Mouse (Mus musculus) heart, adult 2 months (tissue): ENCODE data around the gene Creb3l2. TPM values are rescaled to one million over a fixed set of nuclear protein-coding genes. Genes with fewer than 3 reads are reported as not detected.

Experiments used
- DNase-seq, 2 experiments: peaks; one replicate each; pipeline ENCODE4 v3.0.0; 2021
- H3K27ac ChIP-seq: fragments of 200-600 bp; 2 replicates; pipeline ENCODE4 v1.8.1; 2022
- H3K27me3 ChIP-seq: fragments of 200-500 bp; 2 replicates; pipeline ENCODE4 v1.6.1; 2012; ENCODE audit warnings: mild to moderate bottlenecking, low read length, inconsistent platforms, mixed read lengths; ENCODE audit not compliant: control insufficient read depth, insufficient read depth
- H3K36me3 ChIP-seq: fragments of 200-500 bp; 2 replicates; pipeline ENCODE4 v1.6.1; 2012; ENCODE audit warnings: low read length, inconsistent platforms; ENCODE audit not compliant: control insufficient read depth, insufficient read depth
- H3K4me1 ChIP-seq: fragments of 200-500 bp; 2 replicates; pipeline ENCODE4 v1.6.1; 2011; ENCODE audit warnings: low read length; ENCODE audit not compliant: control insufficient read depth, insufficient read depth
- H3K4me3 ChIP-seq: fragments of 200-600 bp; 2 replicates; pipeline ENCODE4 v1.8.1; 2022
- H3K79me2 ChIP-seq: fragments of 200-500 bp; replicated peaks from 2 replicates; pipeline ENCODE4 v1.6.1; 2012; ENCODE audit warnings: mild to moderate bottlenecking, inconsistent platforms, low read length, moderate library complexity, mixed read lengths; ENCODE audit not compliant: control insufficient read depth, insufficient read depth
- H3K9ac ChIP-seq: fragments of 200-500 bp; 2 replicates; pipeline ENCODE4 v1.6.1; 2012; ENCODE audit warnings: low read depth, mild to moderate bottlenecking, control low read depth, inconsistent platforms, low read length, mixed read lengths
- CTCF ChIP-seq: fragments of 200-600 bp; IDR thresholded peaks from 2 replicates; pipeline ENCODE4 v1.8.1; 2022; ENCODE audit warnings: antibody characterized with exemption, mild to moderate bottlenecking, moderate library complexity
- EP300 ChIP-seq: fragments of 200-500 bp; IDR thresholded peaks from 2 replicates; pipeline ENCODE4 v1.6.1; 2011; ENCODE audit warnings: low read depth, low read length, control low read depth; ENCODE audit not compliant: insufficient read depth
- POLR2A ChIP-seq: fragments of 200-500 bp; IDR thresholded peaks from 2 replicates; pipeline ENCODE4 v1.6.1; 2011; ENCODE audit warnings: mild to moderate bottlenecking, low read depth, low read length, control low read depth; ENCODE audit not compliant: insufficient read depth
- WGBS: fragments of 180-500 bp; shearing (Covaris S2); methylation state at CpG from one replicate; pipeline ENCODE4 v1.1.7; 2018; 5-methylcytosine and 5-hydroxymethylcytosine counted together
- intact Hi-C: fragments of 180-260 bp; cut with DNase I; formaldehyde crosslinking; loops from one replicate; pipeline ENCODE4 v1.15.1; 2025
- polyA plus RNA-seq: library from polyadenylated mRNA; depleted of rRNA; stranded (reverse); fragments of >200 nt; gene quantifications from 2 replicates; pipeline ENCODE4 v1.2.3, GENCODE M21; 2012
- total RNA-seq, 2 experiments: library from RNA; stranded (reverse); gene quantifications; 2 replicates each; pipeline ENCODE4 v1.2.3; 2021

Creb3l2 gene
- total and polyA plus RNA-seq, 3 experiments = 16.7 to 26.5 (median 20.5) TPM

GRCm38 (mm10) chr6:37306616-37307015 is 135.3 kb downstream of the Creb3l2 start:
- Histone ChIP-seq H3K4me1 (no peaks in the 10 kb centered on the region), H3K27ac (no peak overlapping the region), H3K4me3 (no peak overlapping the region), H3K9ac (no peak overlapping the region), H3K27me3 (no peaks in the 10 kb centered on the region), H3K36me3 (no peaks in the 10 kb centered on the region), H3K79me2 (no peaks in the 10 kb centered on the region)
- no peak for TF ChIP-seq CTCF
- no peak for TF ChIP-seq EP300
- TF ChIP-seq POLR2A = no peak
- WGBS = 86% methylated on average over 1 of the region's 1 CpGs
- DNase-seq = no peak
- intact Hi-C loops = no loop called here

- no peak overlapping the region for H3K27ac ChIP-seq
- no peak overlapping the region for H3K4me3 ChIP-seq
- intact Hi-C loops = no loop called here
- no peak overlapping the region for H3K9ac ChIP-seq
- H3K4me1 ChIP-seq = no peaks in the 10 kb centered on the region
- WGBS = 28% methylated on average over 13 of the region's 13 CpGs
- H3K79me2 ChIP-seq = no peaks in the 10 kb centered on the region
- peaks cover 11% of the 10 kb centered on the region for H3K27me3 ChIP-seq
- no peak for DNase-seq
- TF ChIP-seq POLR2A = no peak
- TF ChIP-seq EP300 = no peak
- TF ChIP-seq CTCF = no peak
- no peaks in the 10 kb centered on the region for H3K36me3 ChIP-seq
Measured at GRCm38 (mm10) chr6:37300492-37300891, 141.5 kb downstream of the Creb3l2 start.

GRCm38 (mm10) chr6:37299562-37300390 is 142.2 kb downstream of the Creb3l2 start, which contains the start of gene Dgki:
Dgki (minus strand) TSS chr6:37300184.
- Histone ChIP-seq H3K27me3 (peaks cover 11% of the 10 kb centered on the region), H3K4me1 (no peaks in the 10 kb centered on the region), H3K79me2 (no peaks in the 10 kb centered on the region), H3K4me3 (peak within 1 kb of the TSS; percentile 31), H3K36me3 (no peaks in the 10 kb centered on the region), H3K9ac (peak within 1 kb of the TSS; percentile 46; the same call in 1 of the 2 replicates), H3K27ac (no peak within 1 kb of the TSS)
- peak; percentile 9 to 30 for DNase-seq
- WGBS = 2% methylated on average over 59 of the region's 65 CpGs
- intact Hi-C loops = no loop called here
- no peak for TF ChIP-seq POLR2A
- TF ChIP-seq CTCF = no peak
- TF ChIP-seq EP300 = no peak

GRCm38 (mm10) chr6:37298982-37299381 is 143.0 kb downstream of the Creb3l2 start:
- TF ChIP-seq POLR2A (no peak), CTCF (no peak), EP300 (no peak)
- Histone ChIP-seq H3K4me3 (no peak overlapping the region), H3K79me2 (no peaks in the 10 kb centered on the region), H3K9ac (no peak overlapping the region), H3K27ac (no peak overlapping the region), H3K27me3 (peaks cover 11% of the 10 kb centered on the region), H3K36me3 (no peaks in the 10 kb centered on the region), H3K4me1 (no peaks in the 10 kb centered on the region)
- intact Hi-C loops = no loop called here
- no peak for DNase-seq
- 54% methylated on average over 4 of the region's 4 CpGs for WGBS

- Histone ChIP-seq H3K27ac (no peak overlapping the region), H3K36me3 (no peaks in the 10 kb centered on the region), H3K4me3 (no peak overlapping the region), H3K4me1 (no peaks in the 10 kb centered on the region), H3K27me3 (peaks cover 11% of the 10 kb centered on the region), H3K79me2 (no peaks in the 10 kb centered on the region), H3K9ac (no peak overlapping the region)
- intact Hi-C loops = no loop called here
- WGBS = 58% methylated on average over 8 of the region's 8 CpGs
- no peak for DNase-seq
- TF ChIP-seq CTCF = no peak
- TF ChIP-seq EP300 = no peak
- no peak for TF ChIP-seq POLR2A
Measured at GRCm38 (mm10) chr6:37297744-37298482, 144.0 kb downstream of the Creb3l2 start.

- Histone ChIP-seq H3K36me3 (no peaks in the 10 kb centered on the region), H3K27ac (no peak overlapping the region), H3K27me3 (no peaks in the 10 kb centered on the region), H3K4me1 (no peaks in the 10 kb centered on the region), H3K79me2 (no peaks in the 10 kb centered on the region), H3K4me3 (no peak overlapping the region), H3K9ac (no peak overlapping the region)
- no peak for DNase-seq
- intact Hi-C loops = no loop called here
- WGBS = 88% methylated on average over 2 of the region's 2 CpGs
- TF ChIP-seq CTCF = no peak
- TF ChIP-seq EP300 = no peak
- no peak for TF ChIP-seq POLR2A
Measured at GRCm38 (mm10) chr6:37292068-37292467, 149.9 kb downstream of the Creb3l2 start.
